Mouse (Mus musculus) olfactory bulb, adult 2 months (tissue): ENCODE measurements around the gene Kcnj4. TPM values are rescaled to one million over a fixed set of nuclear protein-coding genes. Genes with fewer than 3 reads are reported as not detected.
A peak's percentile ranks its signal among the peaks of the same experiment; 100 is the strongest.

Source experiments
- H3K27ac ChIP-seq: fragments of 200-500 bp; 2 replicates; pipeline ENCODE4 v1.5.1; 2012; ENCODE audit warnings: low read depth, low read length; ENCODE audit not compliant: insufficient read depth
- H3K4me1 ChIP-seq: fragments of 200-500 bp; 2 replicates; pipeline ENCODE4 v1.6.1; 2012; ENCODE audit warnings: low read length; ENCODE audit not compliant: control insufficient read depth, insufficient read depth
- H3K4me3 ChIP-seq: fragments of 200-500 bp; 2 replicates; pipeline ENCODE4 v1.5.1; 2012; ENCODE audit warnings: mild to moderate bottlenecking, low read depth, low read length, moderate library complexity; ENCODE audit not compliant: insufficient read depth
- CTCF ChIP-seq: fragments of 200-500 bp; IDR thresholded peaks from 2 replicates; pipeline ENCODE4 v1.5.1; 2012; ENCODE audit warnings: low read depth, mild to moderate bottlenecking, low read length, moderate library complexity; ENCODE audit not compliant: insufficient read depth
- POLR2A ChIP-seq: fragments of 200-500 bp; IDR thresholded peaks from 2 replicates; pipeline ENCODE4 v1.6.1; 2012; ENCODE audit warnings: mild to moderate bottlenecking, low read depth, low read length, moderate library complexity; ENCODE audit not compliant: insufficient read depth
- WGBS: fragments of 180-500 bp; shearing (Covaris S2); methylation state at CpG from one replicate; pipeline ENCODE4 v1.1.7; 2018; 5-methylcytosine and 5-hydroxymethylcytosine counted together
- polyA plus RNA-seq: library from polyadenylated mRNA; stranded (reverse); fragments of >200 nt; gene quantifications from 2 replicates; pipeline ENCODE4 v1.2.4, GENCODE M21; 2012; ENCODE audit warnings: low replicate concordance; ENCODE audit not compliant: missing spikeins, insufficient read depth, insufficient read length

The Kcnj4 gene
- polyA plus RNA-seq, 1 experiment = 142 TPM

DNA sequence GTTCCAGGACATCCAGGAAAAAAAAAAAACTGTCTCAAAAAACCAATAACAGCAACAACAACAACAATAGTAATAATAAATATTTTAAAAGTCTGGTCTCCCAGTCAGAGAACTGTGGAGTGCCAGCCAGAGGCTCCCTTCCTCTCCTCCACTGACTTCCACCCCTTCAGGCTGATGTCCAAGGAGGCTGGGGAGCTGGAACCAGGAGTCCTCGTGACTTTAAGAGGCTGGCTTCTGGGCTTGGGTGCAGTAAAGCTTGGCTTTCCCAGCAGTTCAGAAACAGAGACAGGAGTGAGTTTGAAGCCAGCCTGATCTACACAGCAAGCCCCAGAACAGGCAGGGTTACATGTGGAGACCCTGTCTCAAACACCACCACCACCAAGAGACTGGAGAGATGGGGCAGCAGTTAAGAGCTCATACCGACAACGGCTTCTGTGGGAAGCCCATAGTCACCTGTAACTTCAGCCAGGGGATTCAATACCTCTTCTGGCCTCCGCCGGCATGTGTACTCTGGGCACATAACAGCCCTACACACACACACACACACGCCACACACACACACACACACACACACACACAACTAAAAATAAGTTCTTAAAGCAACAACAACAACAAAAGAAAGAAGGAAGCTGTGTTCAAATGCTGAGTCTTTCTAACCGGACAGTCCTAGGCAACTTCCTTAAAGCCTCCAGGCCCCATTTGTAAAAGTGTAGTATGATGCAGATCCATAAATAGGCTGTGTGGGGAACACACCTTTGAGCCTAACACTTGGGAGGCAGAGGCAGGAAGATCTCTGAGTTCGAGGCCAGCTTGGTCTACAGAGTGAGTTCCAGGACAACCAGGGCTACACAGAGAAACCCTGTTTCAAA is 59.0 kb downstream of the Kcnj4 start:
- TF ChIP-seq POLR2A (no peak), CTCF (no peak)
- H3K27ac ChIP-seq = no peak overlapping the region
- H3K4me3 ChIP-seq = no peak overlapping the region
- WGBS = 76% methylated on average over 8 of the region's 8 CpGs
- peaks cover 30% of the 10 kb centered on the region for H3K4me1 ChIP-seq

DNA sequence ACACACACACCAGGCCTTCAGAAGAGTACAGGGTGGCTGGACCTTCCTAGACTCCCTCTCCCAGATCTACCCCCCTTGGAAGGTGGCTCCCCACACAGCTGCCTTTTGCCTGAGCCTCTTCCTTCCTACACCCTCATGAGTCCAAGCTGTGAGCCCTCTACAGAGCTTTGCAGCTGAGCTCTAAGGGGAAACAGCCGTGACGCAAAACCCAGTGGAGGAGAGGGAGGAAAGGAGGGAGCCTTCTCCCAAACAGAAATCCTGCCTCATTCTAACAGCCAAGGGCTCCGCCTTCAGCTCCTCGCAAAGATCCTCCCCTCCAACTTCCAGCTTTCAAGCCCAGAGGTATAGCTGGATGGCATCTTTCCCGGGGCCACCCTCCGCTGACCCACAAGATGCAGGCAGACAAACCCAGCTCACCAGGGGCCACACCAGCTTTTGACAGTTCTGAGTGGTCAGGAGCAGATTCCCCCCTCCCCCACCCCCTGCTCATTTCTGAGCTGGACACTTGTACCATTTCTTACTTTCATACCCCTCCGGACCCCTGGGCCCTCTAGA is 61.1 kb downstream of the Kcnj4 start:
- peak overlapping the region; percentile 81 for H3K27ac ChIP-seq
- H3K4me1 ChIP-seq = peaks cover 44% of the 10 kb centered on the region
- no peak overlapping the region for H3K4me3 ChIP-seq
- TF ChIP-seq CTCF (no peak), POLR2A (peak; percentile 30; the same call in 1 of the 2 replicates)
- 47% methylated on average over 7 of the region's 7 CpGs for WGBS

DNA sequence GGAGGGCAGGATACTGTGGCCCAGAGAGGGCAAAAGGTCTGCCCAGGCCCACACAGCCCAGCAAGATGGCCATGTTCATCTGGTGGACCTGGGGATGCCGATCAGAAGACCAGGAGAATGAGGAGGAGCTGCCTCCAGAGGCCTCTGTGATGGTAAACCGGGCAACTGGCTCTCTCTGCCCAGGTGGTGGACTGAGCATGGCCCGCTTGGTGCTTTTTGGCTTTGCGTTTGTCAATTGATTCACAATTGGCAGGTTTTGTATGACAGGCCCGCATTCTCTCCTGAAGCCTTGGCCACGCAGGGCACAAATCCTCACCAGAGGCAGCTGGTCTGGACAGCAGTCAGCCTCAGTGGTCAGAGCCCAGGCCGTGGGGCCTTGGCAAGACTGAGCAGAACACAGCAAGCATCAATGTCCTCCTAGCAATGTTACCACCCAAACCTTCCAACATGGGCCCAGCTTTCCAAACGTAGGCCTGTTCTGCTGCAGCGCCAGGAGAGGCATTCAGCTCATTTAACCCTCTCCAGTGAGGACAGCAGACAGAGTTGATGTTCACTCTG is 62.0 kb downstream of the Kcnj4 start:
- peaks cover 52% of the 10 kb centered on the region for H3K4me1 ChIP-seq
- WGBS = 71% methylated on average over 9 of the region's 9 CpGs
- peak overlapping the region; percentile 81 for H3K27ac ChIP-seq
- TF ChIP-seq POLR2A (no peak), CTCF (no peak)
- no peak overlapping the region for H3K4me3 ChIP-seq

DNA sequence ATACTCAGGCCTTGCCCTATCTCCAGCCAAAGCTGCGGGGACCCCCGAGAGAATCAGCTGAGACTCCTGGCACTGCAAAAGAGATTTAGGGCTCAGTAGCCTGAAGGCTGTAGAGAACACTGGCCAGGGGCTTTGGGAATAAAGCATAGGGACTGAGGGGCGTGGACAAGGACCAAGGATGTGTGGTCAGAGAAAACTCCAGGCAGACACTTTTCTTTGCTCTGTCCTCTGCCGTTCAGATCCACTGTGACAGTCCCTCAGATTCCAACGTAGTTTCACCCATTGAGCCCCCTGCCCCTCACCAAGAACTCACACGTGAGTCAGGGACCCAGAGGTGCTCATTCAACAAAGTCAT is 62.8 kb downstream of the Kcnj4 start:
- Histone ChIP-seq H3K4me3 (peak overlapping the region; percentile 87), H3K27ac (peak overlapping the region; percentile 81), H3K4me1 (peaks cover 60% of the 10 kb centered on the region)
- WGBS = 5% methylated on average over 6 of the region's 6 CpGs
- TF ChIP-seq POLR2A (no peak), CTCF (no peak)

DNA sequence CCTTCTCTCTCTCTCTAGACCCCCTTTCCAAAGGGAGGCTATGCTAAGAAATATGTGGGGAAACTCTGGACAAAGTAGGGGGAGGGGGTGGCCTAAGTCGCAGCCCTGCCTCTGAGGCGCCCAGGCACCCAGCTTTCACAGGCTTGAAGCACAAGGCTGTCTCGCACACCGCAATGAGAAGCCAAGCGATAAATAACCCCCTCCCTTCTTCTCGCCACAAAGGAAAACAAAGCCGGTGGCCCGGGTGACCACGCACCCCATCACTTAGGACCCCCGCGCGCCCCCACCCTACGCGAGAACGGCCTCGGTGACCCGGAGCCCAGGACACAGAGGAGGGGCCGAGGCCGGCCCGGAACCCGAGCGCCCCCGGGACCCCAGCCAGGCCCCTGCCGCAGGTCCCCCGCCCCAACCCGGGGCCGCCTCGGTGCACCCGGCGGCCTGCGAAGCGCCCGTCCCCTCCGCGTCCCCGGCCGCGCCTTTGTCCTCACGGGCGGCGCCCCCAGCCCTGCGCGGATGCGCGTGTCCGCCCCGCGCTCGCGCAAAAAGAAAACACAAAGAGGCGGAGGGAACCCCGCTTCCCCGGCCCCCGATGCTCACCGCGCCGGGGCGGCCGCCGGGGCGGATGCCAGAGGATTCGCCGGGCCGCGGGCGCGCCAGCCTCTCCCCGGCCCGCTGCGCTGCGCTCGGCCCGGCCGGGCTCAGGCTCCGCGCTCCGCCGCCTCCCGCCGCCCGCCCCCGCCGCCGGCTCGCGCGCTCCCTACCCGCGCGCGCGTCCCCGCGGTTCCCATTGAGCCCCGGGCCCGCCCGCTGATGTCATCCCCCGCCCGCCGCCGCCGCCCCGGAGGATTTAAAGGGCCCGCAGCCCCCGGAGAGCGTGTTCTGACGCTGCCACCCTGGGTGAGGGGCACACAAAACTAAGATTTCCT is 63.4 kb downstream of the Kcnj4 start:
- Histone ChIP-seq H3K4me1 (peaks cover 67% of the 10 kb centered on the region), H3K27ac (peak overlapping the region; percentile 81), H3K4me3 (peak overlapping the region; percentile 87)
- TF ChIP-seq POLR2A = peak; percentile 51; the same call in 1 of the 2 replicates
- no peak for TF ChIP-seq CTCF
- WGBS = 2% methylated on average over 93 of the region's 107 CpGs

DNA sequence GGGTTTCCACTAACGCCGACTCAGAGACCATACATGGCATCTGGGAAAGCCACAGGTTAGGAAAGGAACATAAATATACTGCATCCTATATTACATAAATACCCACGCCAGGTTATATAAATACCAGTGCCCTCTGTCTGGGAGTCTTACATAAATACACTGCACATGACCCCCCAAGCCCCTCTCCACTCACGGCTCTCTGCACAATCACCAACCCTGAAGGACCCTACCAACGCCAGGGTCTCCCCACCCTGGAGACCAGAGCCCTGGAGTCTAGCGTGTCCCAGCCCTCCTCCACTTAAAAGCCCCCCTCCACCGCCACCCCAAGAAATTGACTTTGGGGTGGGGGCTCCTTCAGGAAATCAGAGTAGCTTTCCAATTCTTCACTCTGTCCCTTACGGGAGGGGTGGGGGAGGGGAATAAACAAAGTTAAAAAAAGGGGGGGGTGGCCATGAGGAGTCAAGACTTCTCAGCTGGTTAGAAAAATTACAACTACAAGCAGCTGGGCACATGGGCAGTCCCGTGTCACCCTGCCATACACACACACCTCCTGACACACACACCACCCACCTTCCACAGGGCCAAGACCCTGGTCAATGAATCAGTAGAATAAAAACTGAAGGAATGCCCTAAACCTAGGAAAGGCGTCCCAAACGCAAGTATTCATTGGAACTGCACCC is 64.2 kb downstream of the Kcnj4 start:
- peak overlapping the region; percentile 87 for H3K4me3 ChIP-seq
- no peak for TF ChIP-seq CTCF
- no peak for TF ChIP-seq POLR2A
- peaks cover 74% of the 10 kb centered on the region for H3K4me1 ChIP-seq
- 2% methylated on average over 11 of the region's 11 CpGs for WGBS
- H3K27ac ChIP-seq = peak overlapping the region; percentile 76

DNA sequence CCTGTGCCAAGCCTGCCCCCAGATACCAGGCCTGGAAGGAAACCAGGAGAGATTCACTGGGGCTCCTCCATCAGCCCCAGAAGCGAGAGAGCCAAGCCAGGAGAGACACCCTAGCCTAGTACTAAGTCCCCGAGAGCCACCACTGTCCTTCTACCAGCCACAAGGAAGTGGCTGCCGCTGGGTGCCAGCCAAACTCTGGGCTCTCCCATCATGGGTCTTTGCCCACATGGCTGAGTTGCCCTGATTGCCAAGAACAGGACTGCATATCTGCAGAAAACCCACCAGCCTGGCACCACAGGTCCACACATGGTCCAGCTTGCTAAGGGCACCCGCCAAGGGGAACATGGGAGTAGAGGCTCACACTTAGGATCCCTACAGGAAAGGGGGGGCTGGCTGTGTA is 64.8 kb downstream of the Kcnj4 start:
- Histone ChIP-seq H3K27ac (0 out of 2 replicates have a peak overlapping the region, but pooled peaks have one; percentile 3), H3K4me1 (peaks cover 78% of the 10 kb centered on the region), H3K4me3 (peak overlapping the region; percentile 87)
- 7% methylated on average over 4 of the region's 4 CpGs for WGBS
- 0 out of 2 replicates have a peak, but pooled peaks have one; percentile 17 for TF ChIP-seq POLR2A
- no peak for TF ChIP-seq CTCF

DNA sequence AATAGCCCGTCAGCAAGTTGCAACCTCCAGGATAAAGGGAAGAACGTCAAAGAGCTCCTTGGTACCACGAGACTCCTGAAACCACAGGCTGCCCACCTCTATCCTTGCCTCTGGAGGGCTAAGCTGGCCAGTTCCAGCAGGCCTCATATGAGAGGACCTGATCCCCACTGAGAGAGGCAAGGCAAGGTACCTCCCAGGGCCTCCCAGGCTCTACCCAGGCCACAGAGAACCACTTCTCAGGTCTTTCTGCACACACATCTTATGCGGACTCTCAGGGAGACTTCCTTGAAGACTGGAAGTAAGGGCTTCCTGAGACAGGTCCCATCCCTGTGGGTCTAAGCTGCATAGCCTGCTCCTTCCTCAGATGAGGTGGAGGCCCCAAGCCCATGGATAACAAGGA is 65.7 kb downstream of the Kcnj4 start:
- peaks cover 76% of the 10 kb centered on the region for H3K4me1 ChIP-seq

More for the DNA sequence above, 65.7 kb downstream of the Kcnj4 start:
- no peak overlapping the region for H3K27ac ChIP-seq
- 56% methylated on average over 4 of the region's 4 CpGs for WGBS
- TF ChIP-seq POLR2A = no peak
- no peak for TF ChIP-seq CTCF
- H3K4me3 ChIP-seq = peak overlapping the region; percentile 87; the same call in 1 of the 2 replicates
